Mouse (Mus musculus) lung, postnatal 0 days (tissue): ENCODE data around the gene Cep104.

Experiments
- CTCF ChIP-seq: IDR thresholded peaks from 2 replicates; pipeline ENCODE4 v1.5.1; 2016; ENCODE audit warnings: antibody characterized with exemption, mild to moderate bottlenecking
- EP300 ChIP-seq: IDR thresholded peaks from 2 replicates; pipeline ENCODE4 v1.6.1; 2016; ENCODE audit warnings: antibody characterized with exemption, mild to moderate bottlenecking, control low read depth

DNA sequence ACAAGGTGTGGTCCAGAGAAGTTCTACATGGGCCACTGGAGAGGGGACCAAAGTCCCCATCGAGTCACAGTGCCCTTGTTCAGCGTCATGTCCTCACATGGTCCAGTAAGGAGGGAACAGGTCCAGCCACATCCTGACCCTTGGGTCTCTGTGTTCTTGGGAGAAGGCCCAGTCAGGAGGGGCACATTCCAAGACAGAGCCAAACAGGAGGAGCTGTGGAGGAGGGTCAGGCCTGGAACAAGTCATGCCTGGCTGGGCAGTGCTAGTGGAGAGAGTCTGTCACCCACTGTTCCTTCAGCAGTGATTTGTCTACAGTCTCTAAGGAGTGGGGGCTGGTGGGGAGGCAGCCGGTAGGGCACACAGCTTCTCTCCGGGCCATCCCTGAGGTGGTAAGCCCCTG, 47.4 kb downstream of the Cep104 start:
- no peak for TF ChIP-seq CTCF
- no peak; the same call in 1 of the 2 replicates for TF ChIP-seq EP300
